Mouse (Mus musculus) small intestine, adult 2 months (tissue): ENCODE results near the gene Cpm.

Experiments
- CTCF ChIP-seq: fragments of 200-500 bp; IDR thresholded peaks from 2 replicates; pipeline ENCODE4 v1.5.1; 2012; ENCODE audit warnings: low read depth, mild to moderate bottlenecking, control low read depth, inconsistent platforms, low read length, moderate library complexity, mixed read lengths; ENCODE audit not compliant: insufficient replicate concordance, insufficient read length; ENCODE audit errors: extremely low read depth
- POLR2A ChIP-seq: fragments of 200-500 bp; IDR thresholded peaks from 2 replicates; pipeline ENCODE4 v1.6.1; 2012; ENCODE audit warnings: low read depth, mild to moderate bottlenecking, control low read depth, inconsistent platforms, low read length, moderate library complexity

GRCm38 (mm10) chr10:117608988-117609809 is 20.1 kb upstream of the Cpm start:
- TF ChIP-seq CTCF = no peak
- no peak for TF ChIP-seq POLR2A
